Mouse (Mus musculus) neural tube, embryonic 14.5 days (tissue): ENCODE data around the gene Ubtd1. TPM values are rescaled to one million over a fixed set of nuclear protein-coding genes. Genes with fewer than 3 reads are reported as not detected.

Experiments
- ATAC-seq: fragments of 200-750 bp; cut with Nextera tagmentation; 2 replicates; pipeline ENCODE4 v1.8.0; 2017; ENCODE audit warnings: low read depth, mild to moderate bottlenecking, moderate TSS enrichment, moderate library complexity
- H3K27ac ChIP-seq: fragments of 300-500 bp; sonication (generic); 2 replicates; pipeline ENCODE4 v1.5.1; 2014; ENCODE audit warnings: low read depth, mild to moderate bottlenecking, control low read depth, low read length, moderate library complexity, mixed read lengths
- H3K27me3 ChIP-seq: fragments of 300-500 bp; sonication (generic); 2 replicates; pipeline ENCODE4 v1.6.1; 2014; ENCODE audit warnings: low read length; ENCODE audit not compliant: control insufficient read depth, insufficient read depth
- H3K36me3 ChIP-seq: fragments of 300-500 bp; sonication (generic); 2 replicates; pipeline ENCODE4 v1.6.1; 2014; ENCODE audit warnings: low read length, mixed read lengths; ENCODE audit not compliant: control insufficient read depth, insufficient read depth
- H3K4me1 ChIP-seq: fragments of 300-500 bp; sonication (generic); 2 replicates; pipeline ENCODE4 v1.6.1; 2014; ENCODE audit warnings: low read length; ENCODE audit not compliant: control insufficient read depth, insufficient read depth
- H3K4me2 ChIP-seq: fragments of 300-500 bp; sonication (generic); 2 replicates; pipeline ENCODE4 v1.6.1; 2014; ENCODE audit warnings: mild to moderate bottlenecking, low read depth, low read length, control low read depth
- H3K4me3 ChIP-seq: fragments of 300-500 bp; sonication (generic); 2 replicates; pipeline ENCODE4 v1.5.1; 2014; ENCODE audit warnings: low read depth, low read length, control low read depth, mixed read lengths
- H3K9ac ChIP-seq: fragments of 300-500 bp; sonication (generic); replicated peaks from 2 replicates; pipeline ENCODE4 v1.6.1; 2014; ENCODE audit warnings: low read depth, mild to moderate bottlenecking, control low read depth, low read length, mixed read lengths
- H3K9me3 ChIP-seq: fragments of 300-500 bp; sonication (generic); 2 replicates; pipeline ENCODE4 v1.6.1; 2016; ENCODE audit warnings: low read length; ENCODE audit not compliant: control insufficient read depth
- WGBS: fragments of 180-500 bp; shearing (Covaris S2); extraction: QIAGEN DNeasy Blood & Tissue Kit; methylation state at CpG from one replicate; pipeline ENCODE4 v1.1.7; 2014; 5-methylcytosine and 5-hydroxymethylcytosine counted together
- polyA plus RNA-seq: library from polyadenylated mRNA; unstranded; fragments of >200 nt; fragmentation: Nextera tagmentation; extraction: Ambion mirVana; gene quantifications from 2 replicates; pipeline ENCODE4 v1.2.1, GENCODE M21; 2014

The Ubtd1 gene
- polyA plus RNA-seq, 1 experiment from 2014 or later: 8.2 TPM

- Histone ChIP-seq H3K9me3 (no peaks in the 10 kb centered on the region), H3K4me3 (no peak overlapping the region), H3K4me2 (no peak overlapping the region), H3K27me3 (no peaks in the 10 kb centered on the region), H3K9ac (no peak overlapping the region), H3K27ac (no peak overlapping the region), H3K4me1 (no peaks in the 10 kb centered on the region), H3K36me3 (no peaks in the 10 kb centered on the region)
- 99% methylated on average over 7 of the region's 7 CpGs for WGBS
- no peak for ATAC-seq
These were observed 79.9 kb downstream of the Ubtd1 start for GRCm38 (mm10) chr19:42061443-42061842.

GRCm38 (mm10) chr19:42068441-42069240 is 87.1 kb downstream of the Ubtd1 start:
- 87% methylated on average over 11 of the region's 11 CpGs for WGBS

GRCm38 (mm10) chr19:42069241-42069525 is 87.6 kb downstream of the Ubtd1 start:
- no peak overlapping the region for H3K4me2 ChIP-seq
- H3K27ac ChIP-seq: no peak overlapping the region
- no peak for ATAC-seq
- no peak overlapping the region for H3K9ac ChIP-seq
- no peaks in the 10 kb centered on the region; the same call in 1 of the 2 replicates for H3K36me3 ChIP-seq
- H3K4me3 ChIP-seq: no peak overlapping the region
- WGBS: 71% methylated on average over 6 of the region's 6 CpGs
- no peaks in the 10 kb centered on the region for H3K9me3 ChIP-seq
- no peaks in the 10 kb centered on the region for H3K27me3 ChIP-seq
- H3K4me1 ChIP-seq: no peaks in the 10 kb centered on the region

More at GRCm38 (mm10) chr19:42068441-42069240, 87.1 kb downstream of the Ubtd1 start:
- Histone ChIP-seq H3K9ac (no peak overlapping the region), H3K9me3 (no peaks in the 10 kb centered on the region), H3K27ac (no peak overlapping the region), H3K27me3 (no peaks in the 10 kb centered on the region), H3K4me3 (no peak overlapping the region), H3K4me1 (no peaks in the 10 kb centered on the region), H3K36me3 (no peaks in the 10 kb centered on the region; the same call in 1 of the 2 replicates), H3K4me2 (no peak overlapping the region)
- ATAC-seq: no peak

- H3K4me2 ChIP-seq: no peak overlapping the region
- no peaks in the 10 kb centered on the region for H3K9me3 ChIP-seq
- H3K4me1 ChIP-seq: no peaks in the 10 kb centered on the region
- WGBS: 79% methylated on average over 7 of the region's 7 CpGs
- peaks cover 11% of the 10 kb centered on the region for H3K36me3 ChIP-seq
- H3K9ac ChIP-seq: no peak overlapping the region
- H3K27me3 ChIP-seq: no peaks in the 10 kb centered on the region
- no peak overlapping the region for H3K4me3 ChIP-seq
- H3K27ac ChIP-seq: no peak overlapping the region
- ATAC-seq: no peak
These were observed 89.7 kb downstream of the Ubtd1 start for GRCm38 (mm10) chr19:42071221-42071620.

- H3K4me1 ChIP-seq: no peaks in the 10 kb centered on the region
- H3K9me3 ChIP-seq: no peaks in the 10 kb centered on the region
- no peak for ATAC-seq
- H3K36me3 ChIP-seq: peaks cover 11% of the 10 kb centered on the region
- H3K4me3 ChIP-seq: no peak overlapping the region
- H3K27me3 ChIP-seq: no peaks in the 10 kb centered on the region
- H3K27ac ChIP-seq: no peak overlapping the region
- H3K9ac ChIP-seq: no peak overlapping the region
- no peak overlapping the region for H3K4me2 ChIP-seq
- 87% methylated on average over 15 of the region's 15 CpGs for WGBS
These were observed 90.5 kb downstream of the Ubtd1 start for GRCm38 (mm10) chr19:42071886-42072608.

- ATAC-seq: no peak
- no peak overlapping the region for H3K4me2 ChIP-seq
- no peak overlapping the region for H3K27ac ChIP-seq
- no peaks in the 10 kb centered on the region for H3K9me3 ChIP-seq
- no peak overlapping the region for H3K4me3 ChIP-seq
- no peaks in the 10 kb centered on the region for H3K4me1 ChIP-seq
- no peak overlapping the region for H3K9ac ChIP-seq
- H3K27me3 ChIP-seq: no peaks in the 10 kb centered on the region
- H3K36me3 ChIP-seq: peaks cover 11% of the 10 kb centered on the region
- WGBS: 85% methylated on average over 7 of the region's 7 CpGs
These were observed 91.2 kb downstream of the Ubtd1 start for GRCm38 (mm10) chr19:42072802-42073201.

- no peak for ATAC-seq
- peaks cover 11% of the 10 kb centered on the region for H3K36me3 ChIP-seq
- H3K9me3 ChIP-seq: no peaks in the 10 kb centered on the region
- no peak overlapping the region for H3K4me3 ChIP-seq
- whole genome bisulfite sequencing: 87% methylated on average over 2 of the region's 2 CpGs
- no peak overlapping the region for H3K27ac ChIP-seq
- H3K27me3 ChIP-seq: no peaks in the 10 kb centered on the region
- no peak overlapping the region for H3K9ac ChIP-seq
- no peak overlapping the region for H3K4me2 ChIP-seq
- H3K4me1 ChIP-seq: no peaks in the 10 kb centered on the region
These were observed 93.5 kb downstream of the Ubtd1 start for GRCm38 (mm10) chr19:42075051-42075450.

- 88% methylated on average over 16 of the region's 16 CpGs for WGBS
- H3K9ac ChIP-seq: no peak overlapping the region
- no peaks in the 10 kb centered on the region for H3K27me3 ChIP-seq
- ATAC-seq: no peak
- no peaks in the 10 kb centered on the region for H3K4me1 ChIP-seq
- no peak overlapping the region for H3K4me2 ChIP-seq
- H3K9me3 ChIP-seq: no peaks in the 10 kb centered on the region
- no peak overlapping the region for H3K4me3 ChIP-seq
- no peak overlapping the region for H3K27ac ChIP-seq
- H3K36me3 ChIP-seq: peaks cover 11% of the 10 kb centered on the region
These were observed 94.4 kb downstream of the Ubtd1 start for GRCm38 (mm10) chr19:42075992-42076391.

GRCm38 (mm10) chr19:42078566-42078965 is 97.0 kb downstream of the Ubtd1 start:
- H3K9me3 ChIP-seq: no peaks in the 10 kb centered on the region
- ATAC-seq: no peak
- no peak overlapping the region for H3K4me3 ChIP-seq
- H3K9ac ChIP-seq: no peak overlapping the region
- H3K4me1 ChIP-seq: no peaks in the 10 kb centered on the region
- peaks cover 11% of the 10 kb centered on the region for H3K36me3 ChIP-seq
- H3K4me2 ChIP-seq: no peak overlapping the region
- WGBS: 99% methylated on average over 8 of the region's 8 CpGs
- H3K27ac ChIP-seq: no peak overlapping the region
- H3K27me3 ChIP-seq: no peaks in the 10 kb centered on the region
